Mouse (Mus musculus) neutrophil, adult 83 days (primary cell): ENCODE results near the gene Lrrc17. TPM values are rescaled to one million over a fixed set of nuclear protein-coding genes. Genes with fewer than 3 reads are reported as not detected.

Source experiments
- total RNA-seq, 2 experiments: library from RNA; stranded (reverse); gene quantifications; one replicate each; pipeline ENCODE4 v1.2.4; 2023

Lrrc17 gene
- total RNA-seq, result not detected

GRCm38 (mm10) chr5:21543409-21544201 is at the start of gene Lrrc17:
Gene Lrrc17 (plus strand): TSS chr5:21543559.

Other genes with a start within 250 kb of the Lrrc17 start
- 10 to 100 TPM; 66.0 to 68.7 TPM for gene Fgl2, start 170.9 kb upstream of the Lrrc17 start, total RNA-seq
- gene Ccdc146, start 118.9 kb upstream of the Lrrc17 start, total RNA-seq, result under 1 TPM; 0.57 to 0.99 TPM
- 1 to 10 TPM; 1.4 to 2.1 TPM for gene Fam185a, start 118.6 kb upstream of the Lrrc17 start, total RNA-seq
- gene Fbxl13, start 102.1 kb downstream of the Lrrc17 start, total RNA-seq, result under 1 TPM in 1 of 2 experiments, not detected in 1; 0.44 TPM
- gene Armc10, start 102.3 kb downstream of the Lrrc17 start, total RNA-seq, result 1 to 10 TPM; 9.5 to 9.7 TPM
- 1 to 10 TPM; 1.3 to 1.4 TPM for gene Napepld, start 157.8 kb downstream of the Lrrc17 start, total RNA-seq
- gene Pmpcb, start 193.6 kb downstream of the Lrrc17 start, total RNA-seq, result 10 to 100 TPM; 45.7 to 47.7 TPM
- gene Dnajc2, start 241.7 kb downstream of the Lrrc17 start, total RNA-seq, result 10 to 100 TPM; 20.1 to 21.8 TPM
- 10 to 100 TPM; 54.0 to 60.1 TPM for gene Psmc2, start 241.7 kb downstream of the Lrrc17 start, total RNA-seq